Mouse (Mus musculus): ENCODE results near the gene Sfmbt1.

DNA sequence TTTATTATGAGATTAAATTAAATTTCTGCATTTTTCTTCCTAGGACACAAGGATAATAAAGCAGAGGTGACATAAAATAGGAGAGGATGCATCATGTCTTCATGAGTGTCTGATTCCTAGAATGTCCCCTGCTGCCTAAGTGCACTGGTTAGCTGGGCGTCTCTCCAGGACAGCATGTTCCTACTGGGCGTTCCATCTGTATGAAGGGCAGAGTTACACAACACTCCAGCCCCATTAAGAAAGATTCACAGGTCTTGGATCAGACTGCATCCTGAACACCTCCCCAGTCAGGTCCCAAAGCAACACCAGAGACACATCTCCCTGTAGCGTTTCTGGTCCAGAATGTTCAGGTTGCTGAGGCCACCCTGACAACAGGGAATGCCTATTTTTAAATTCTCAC lies 140.7 kb downstream of the Sfmbt1 start:
- TF ChIP-seq MYOG (IDR thresholded peaks at IDR 0.05; ENCODE audit: control insufficient read depth in 1 of 3, insufficient read depth in 1 of 3, insufficient read length in 2 of 3, low read depth in 2 of 3) (no peak), TCF3 (IDR thresholded peaks at IDR 0.05; ENCODE audit: insufficient read length, low read depth) (no peak), POLR2A (IDR thresholded peaks at IDR 0.05; ENCODE audit: insufficient read length, low read depth) (no peak), USF1 (IDR thresholded peaks at IDR 0.05; ENCODE audit: low read depth) (no peak), MAX (IDR thresholded peaks at IDR 0.05; ENCODE audit: low read depth) (no peak), REST (IDR thresholded peaks at IDR 0.05; ENCODE audit: insufficient read depth, insufficient read length) (no peak), E2F4 (IDR thresholded peaks at IDR 0.05; ENCODE audit: insufficient read depth) (no peak), TCF12 (IDR thresholded peaks at IDR 0.05; ENCODE audit: insufficient read depth, poor library complexity, severe bottlenecking) (no peak), MYOD1 (IDR thresholded peaks at IDR 0.05; ENCODE audit: control insufficient read depth in 1 of 3, insufficient read length in 2 of 3, low read depth in 2 of 3) (no peak), POLR2AphosphoS2 (IDR thresholded peaks at IDR 0.05; ENCODE audit: insufficient read length, low read depth) (no peak), CEBPB (IDR thresholded peaks at IDR 0.05; ENCODE audit: insufficient read depth, poor library complexity, severe bottlenecking) (no peak)

Data from myocyte (in vitro differentiated cells).